Mouse (Mus musculus) liver, adult 2 months (tissue): Measurements from ENCODE around the gene Mical2.

Experiments
- CTCF ChIP-seq: fragments of 200-500 bp; IDR thresholded peaks from 2 replicates; pipeline ENCODE4 v1.5.1; 2011; ENCODE audit warnings: low read depth, low read length, control low read depth
- POLR2A ChIP-seq: fragments of 200-500 bp; IDR thresholded peaks from 2 replicates; pipeline ENCODE4 v1.6.1; 2011; ENCODE audit warnings: low read length, control low read depth; ENCODE audit not compliant: insufficient read depth; ENCODE audit errors: extremely low read depth

DNA sequence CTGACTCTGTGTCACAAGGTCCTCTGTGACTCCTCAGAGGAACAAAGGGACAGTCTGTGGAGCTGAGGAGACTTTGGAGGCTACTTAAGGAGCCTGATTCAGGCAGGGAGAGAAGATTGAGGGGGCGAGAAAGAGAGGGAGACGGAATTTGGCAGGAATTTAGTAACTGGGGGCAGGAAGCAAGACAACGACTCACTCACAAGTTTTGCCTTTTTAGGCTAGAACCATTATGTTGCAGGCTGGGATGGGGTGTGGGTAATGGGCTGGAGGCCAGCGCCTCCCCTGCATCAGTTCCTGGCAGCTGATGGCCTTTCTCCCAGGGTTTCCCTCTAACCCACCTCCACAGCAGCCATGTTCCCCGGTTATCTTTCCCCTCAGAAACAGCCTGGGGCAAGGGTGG, 152.8 kb downstream of the Mical2 start:
- TF ChIP-seq CTCF (no peak), POLR2A (no peak)
